Mouse (Mus musculus): ENCODE results near the gene Tpmt. TPM values are rescaled to one million over a fixed set of nuclear protein-coding genes. Genes with fewer than 3 reads are reported as not detected.

Tpmt gene
- total RNA-seq, 2 experiments from 2014 or later, result 2.3 to 9.1 TPM

GRCm38 (mm10) chr13:46987941-46988340 lies 56.6 kb downstream of the Tpmt start:
- no peak for ATAC-seq (replicated peaks; ENCODE audit: poor library complexity, severe bottlenecking)

DNA sequence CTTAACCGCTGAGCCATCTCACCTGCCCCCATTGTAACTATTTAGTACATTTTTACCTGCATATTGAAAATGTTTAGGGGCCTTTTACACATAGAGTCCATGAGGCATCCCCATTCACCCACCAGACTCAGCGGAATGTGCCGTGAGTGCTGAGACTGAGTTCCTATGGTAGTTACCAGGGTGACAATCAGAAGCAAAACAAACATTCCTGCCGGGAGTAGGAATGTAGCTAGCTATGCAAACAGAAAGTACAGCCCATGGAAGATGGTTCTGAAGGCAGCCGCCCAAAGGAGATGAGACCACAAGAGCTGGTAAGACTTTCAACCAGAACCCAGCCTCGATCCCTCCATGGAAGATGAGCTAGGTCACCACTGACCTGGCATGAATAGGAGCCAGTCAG lies 58.3 kb downstream of the Tpmt start:
- no peak for ATAC-seq (replicated peaks; ENCODE audit: poor library complexity, severe bottlenecking)

DNA sequence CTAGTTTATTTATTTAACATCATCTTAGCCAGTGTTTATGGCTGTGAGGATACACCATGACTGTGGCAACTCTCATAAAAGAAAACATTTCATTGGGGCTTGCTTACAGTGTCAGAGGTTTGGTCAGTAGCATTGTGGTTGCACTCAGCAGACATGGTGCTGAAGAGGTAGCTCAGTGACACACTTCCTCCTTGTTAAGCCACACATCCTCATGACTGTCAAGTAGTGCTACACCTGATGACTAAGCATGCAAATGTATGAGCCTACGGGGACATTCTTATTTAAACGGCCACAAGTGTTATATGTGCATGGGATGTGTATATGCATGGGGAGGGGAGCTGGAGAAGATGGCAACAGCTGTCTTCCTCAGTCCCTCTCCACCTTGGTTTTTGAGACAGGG lies 60.7 kb downstream of the Tpmt start:
- peak; percentile 91 for ATAC-seq (replicated peaks; ENCODE audit: poor library complexity, severe bottlenecking)

- ATAC-seq (replicated peaks; ENCODE audit: poor library complexity, severe bottlenecking), result peak; percentile 20; the same call in 1 of the 2 replicates
Observed at GRCm38 (mm10) chr13:46979836-46980490, 64.6 kb downstream of the Tpmt start.

GRCm38 (mm10) chr13:46976532-46976931 lies 68.0 kb downstream of the Tpmt start:
- ATAC-seq (replicated peaks; ENCODE audit: poor library complexity, severe bottlenecking), result no peak

GRCm38 (mm10) chr13:46975930-46976329 lies 68.6 kb downstream of the Tpmt start:
- ATAC-seq (replicated peaks; ENCODE audit: poor library complexity, severe bottlenecking), result peak; percentile 30; the same call in 1 of the 2 replicates

GRCm38 (mm10) chr13:46975031-46975551 lies 69.4 kb downstream of the Tpmt start:
- ATAC-seq (replicated peaks; ENCODE audit: poor library complexity, severe bottlenecking), result peak; percentile 74

Other genes with a start within 250 kb of the Tpmt start
- gene Kif13a, start 114.9 kb downstream of the Tpmt start, total RNA-seq (2014; fragmentation: Nextera tagmentation), result 26.6 and 47.5 TPM in 2 replicates
- 46.0 and 57.7 TPM in 2 replicates for gene Kif13a, start 114.9 kb downstream of the Tpmt start, total RNA-seq (2017)
- 1.6 and 1.7 TPM in 2 replicates for gene Nhlrc1, start 29.9 kb downstream of the Tpmt start, total RNA-seq (2014; fragmentation: Nextera tagmentation)
- gene Nhlrc1, start 29.9 kb downstream of the Tpmt start, total RNA-seq (2017), result 2.1 and 4.3 TPM in 2 replicates
- gene Kdm1b, start 1.2 kb downstream of the Tpmt start, total RNA-seq (2014; fragmentation: Nextera tagmentation), result 7.3 and 11.2 TPM in 2 replicates
- gene Kdm1b, start 1.2 kb downstream of the Tpmt start, total RNA-seq (2017), result 8.2 and 11.4 TPM in 2 replicates
- gene Dek, start 61.5 kb upstream of the Tpmt start, total RNA-seq (2014; fragmentation: Nextera tagmentation), result 263 and 303 TPM in 2 replicates
- 597 and 629 TPM in 2 replicates for gene Dek, start 61.5 kb upstream of the Tpmt start, total RNA-seq (2017)
- 7.8 and 7.9 TPM in 2 replicates for gene Rnf144b, start 77.9 kb upstream of the Tpmt start, total RNA-seq (2014; fragmentation: Nextera tagmentation)
- gene Rnf144b, start 77.9 kb upstream of the Tpmt start, total RNA-seq (2017), result 6.9 and 9.1 TPM in 2 replicates

Data from granulocyte monocyte progenitor cell, adult 5-6 weeks (primary cell).